Mouse (Mus musculus) lung, postnatal 36 days (tissue): ENCODE measurements at regions not wholly inside any gene's neighbourhood (a gene's known extent, or its start where the extent isn't known, plus 50 kb on each side); places are given as distances from the start of the nearest gene placed in this dataset.

Experiments used
- DNase-seq: peaks from one replicate; pipeline ENCODE4 v3.0.0; 2022; ENCODE audit warnings: mixed read lengths

GRCm38 (mm10) chr1:169142216-169142615 is 389.0 kb downstream of the Nuf2 start:
- DNase-seq = peak; percentile 17

- DNase-seq = no peak
These were observed 391.2 kb downstream of the Nuf2 start for GRCm38 (mm10) chr1:169140056-169140455.

GRCm38 (mm10) chr1:169139507-169139906 is 391.8 kb downstream of the Nuf2 start:
- no peak for DNase-seq

GRCm38 (mm10) chr1:169139184-169139486 is 392.1 kb downstream of the Nuf2 start:
- no peak for DNase-seq

GRCm38 (mm10) chr1:169138404-169139183 is 392.7 kb downstream of the Nuf2 start:
- DNase-seq = no peak

DNA sequence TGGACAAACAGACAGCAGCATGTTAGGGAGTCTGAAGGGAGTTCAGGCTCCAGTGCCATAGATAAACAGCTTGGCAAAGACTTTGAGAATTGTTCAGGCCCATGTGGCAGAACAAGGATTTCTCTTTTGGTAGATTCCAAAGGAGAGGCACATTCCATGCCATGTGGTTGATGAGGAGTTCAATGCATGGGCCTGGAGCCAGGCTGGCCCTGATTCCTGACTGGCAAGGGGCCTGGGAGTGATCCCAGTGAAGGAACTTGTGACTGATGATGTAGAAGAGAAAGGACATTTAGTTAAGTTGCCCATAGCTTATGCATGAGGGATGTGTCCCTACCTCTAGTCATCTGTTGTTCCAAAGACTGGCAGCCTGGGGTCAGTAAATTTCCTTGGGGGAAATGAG is 395.7 kb downstream of the Nuf2 start:
- DNase-seq = no peak

- DNase-seq = no peak
These were observed 427.6 kb downstream of the Nuf2 start for GRCm38 (mm10) chr1:169103669-169104068.

- no peak for DNase-seq
These were observed 428.2 kb downstream of the Nuf2 start for GRCm38 (mm10) chr1:169103113-169103512.

GRCm38 (mm10) chr1:169099221-169099620 is 432.0 kb downstream of the Nuf2 start:
- peak; percentile 40 for DNase-seq

DNA sequence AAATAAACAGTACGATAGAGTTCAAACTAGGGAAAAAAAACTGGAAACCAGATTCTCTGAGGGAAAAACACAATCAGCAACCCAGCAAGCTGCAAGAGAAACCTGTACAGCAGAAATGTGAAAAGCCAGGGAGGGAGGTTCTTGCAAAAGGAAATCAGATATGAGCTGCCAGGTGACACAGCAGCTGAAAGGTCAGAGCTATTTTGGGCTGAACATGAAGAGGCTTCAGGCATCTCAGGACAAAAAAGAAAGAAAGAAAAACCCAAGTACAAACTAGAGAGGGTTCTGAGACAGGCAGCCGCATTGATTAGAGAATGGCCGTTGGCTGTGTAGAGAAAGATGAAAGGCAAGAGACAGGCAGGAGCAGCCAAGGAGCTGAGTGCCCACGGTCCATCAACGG is 434.5 kb downstream of the Nuf2 start:
- no peak for DNase-seq

GRCm38 (mm10) chr1:169093602-169094354 is 437.5 kb downstream of the Nuf2 start:
- DNase-seq = no peak

DNA sequence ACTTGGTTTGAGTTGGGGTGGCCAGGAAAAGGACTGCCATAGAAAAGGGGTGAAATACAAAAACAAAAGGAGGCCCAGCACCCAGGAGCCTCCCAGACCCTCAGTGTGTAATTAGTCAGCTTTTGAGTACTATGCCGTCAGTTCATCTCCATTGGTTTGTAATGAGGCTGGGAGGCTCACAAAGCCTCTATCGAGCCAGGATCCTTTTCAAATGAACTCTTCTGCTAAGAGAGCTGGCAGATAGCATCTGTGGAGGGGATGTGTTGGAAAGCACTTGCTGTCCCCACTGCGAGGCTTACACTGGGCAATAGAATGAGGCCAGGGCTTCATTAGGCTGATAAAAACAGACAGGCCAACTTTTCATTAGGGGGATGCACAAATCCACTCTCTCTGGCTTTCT is 445.2 kb downstream of the Nuf2 start:
- DNase-seq = no peak

DNA sequence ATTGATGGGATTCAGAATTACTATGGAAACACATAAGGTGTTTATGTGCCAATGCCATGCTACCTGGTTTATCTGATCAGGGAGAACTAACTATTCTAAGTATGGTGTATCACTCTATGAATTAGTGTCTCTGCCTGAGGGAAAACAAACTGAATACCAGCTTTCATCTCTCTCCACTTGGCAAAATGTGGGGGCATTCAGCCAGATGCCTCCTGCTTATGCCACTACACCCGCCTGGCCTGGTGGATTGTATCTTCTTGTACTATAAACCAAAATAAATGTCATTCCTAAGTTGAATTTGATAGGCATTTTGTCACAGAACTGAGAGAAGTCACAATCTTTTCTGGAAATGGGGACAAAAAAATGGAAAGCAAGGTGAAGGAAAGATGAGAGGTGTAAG is 450.6 kb downstream of the Nuf2 start:
- DNase-seq = no peak

DNA sequence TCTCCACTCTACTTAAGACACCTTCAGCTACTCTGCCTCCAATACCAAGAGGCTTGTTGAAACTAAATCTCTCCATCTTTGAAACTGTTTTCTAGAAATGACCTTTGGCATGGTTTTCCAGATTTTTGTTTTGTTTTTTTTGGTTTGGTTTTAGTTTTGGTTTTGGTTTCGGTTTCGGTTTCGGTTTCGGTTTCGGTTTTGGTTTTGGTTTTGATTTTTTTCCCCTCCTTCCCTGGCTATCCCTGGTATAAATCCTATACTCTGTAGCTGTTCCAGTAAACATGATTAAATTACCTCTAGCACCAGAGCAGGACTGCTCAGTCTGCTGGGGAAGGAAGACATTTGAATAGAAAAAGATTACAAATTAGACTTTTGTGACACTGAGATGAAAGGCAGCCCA is 454.0 kb downstream of the Nuf2 start:
- DNase-seq = no peak

DNA sequence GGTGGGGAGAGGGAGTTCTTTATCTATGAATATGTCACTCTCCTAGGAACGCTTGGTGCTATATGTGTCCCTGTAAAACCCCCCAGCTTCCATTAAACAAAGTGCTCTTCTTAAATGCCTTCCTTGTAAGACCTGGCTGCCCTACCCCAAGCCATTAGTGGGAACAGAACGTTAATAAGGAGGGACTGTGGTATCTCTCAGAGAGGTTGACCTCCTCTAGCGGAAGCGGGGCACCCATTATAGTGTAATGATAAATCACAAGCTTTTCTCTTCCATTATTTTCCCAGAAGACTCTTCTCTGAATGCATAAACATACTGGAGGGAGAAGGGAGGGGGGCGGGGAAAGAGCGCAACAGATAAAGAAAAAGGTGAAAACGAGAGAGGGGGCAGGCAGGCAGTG is 455.3 kb downstream of the Nuf2 start:
- DNase-seq = no peak

DNA sequence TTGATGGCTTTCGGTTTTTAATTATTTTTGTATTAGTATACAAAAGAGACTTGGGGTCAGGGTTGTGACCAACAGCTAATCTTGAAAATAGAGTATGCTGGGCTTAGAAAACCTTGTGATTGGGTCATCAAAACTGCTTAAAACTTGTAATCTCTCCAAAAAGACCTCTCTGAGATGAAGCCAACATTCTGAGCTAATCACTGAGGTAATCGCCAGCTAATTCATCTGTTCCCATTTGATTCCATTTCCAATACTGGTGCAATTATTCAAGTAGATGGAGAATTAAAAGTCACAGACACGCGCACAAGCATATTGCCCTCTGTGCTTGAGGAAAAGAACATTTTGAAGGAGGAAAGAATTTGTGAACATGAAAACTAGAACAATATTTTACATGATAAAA is 459.9 kb downstream of the Nuf2 start:
- no peak for DNase-seq

DNA sequence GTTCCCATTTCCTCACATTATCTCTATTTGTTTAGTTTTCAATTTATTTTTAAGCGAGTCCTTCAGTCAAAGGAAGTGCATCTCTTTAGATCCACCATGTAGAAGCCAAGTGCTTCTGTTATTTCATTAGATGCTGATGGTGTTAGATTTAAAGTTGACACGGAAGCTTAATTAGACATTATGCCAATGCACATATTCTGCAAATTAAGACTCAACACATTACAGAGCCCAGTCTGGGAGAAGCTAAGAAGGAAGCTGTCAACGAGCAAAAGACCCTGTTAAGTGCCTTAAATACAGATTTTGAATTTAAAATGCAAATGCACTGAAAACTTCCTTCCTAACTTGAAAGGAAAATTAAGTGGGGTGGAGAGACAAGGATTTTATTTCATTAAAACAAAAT is 461.6 kb downstream of the Nuf2 start:
- no peak for DNase-seq

DNA sequence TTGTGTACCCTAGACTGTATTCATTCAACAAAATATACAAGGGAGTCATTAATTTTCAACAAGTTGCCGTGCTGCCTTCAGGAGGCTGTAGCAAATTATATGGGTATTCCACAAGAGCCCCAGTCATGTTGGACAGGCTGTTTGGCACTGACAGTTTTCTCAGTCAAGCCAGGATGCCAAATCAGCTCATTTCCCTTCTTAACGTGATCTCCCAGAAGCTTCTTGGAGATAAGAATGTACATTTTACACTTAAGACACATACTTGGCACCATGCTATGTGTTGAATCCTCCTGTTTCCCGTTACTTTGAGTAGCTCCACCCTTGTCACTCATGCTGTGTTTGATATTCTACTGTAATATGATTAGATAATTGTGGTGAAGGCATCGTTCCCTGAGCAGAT is 464.5 kb downstream of the Nuf2 start:
- no peak for DNase-seq

DNA sequence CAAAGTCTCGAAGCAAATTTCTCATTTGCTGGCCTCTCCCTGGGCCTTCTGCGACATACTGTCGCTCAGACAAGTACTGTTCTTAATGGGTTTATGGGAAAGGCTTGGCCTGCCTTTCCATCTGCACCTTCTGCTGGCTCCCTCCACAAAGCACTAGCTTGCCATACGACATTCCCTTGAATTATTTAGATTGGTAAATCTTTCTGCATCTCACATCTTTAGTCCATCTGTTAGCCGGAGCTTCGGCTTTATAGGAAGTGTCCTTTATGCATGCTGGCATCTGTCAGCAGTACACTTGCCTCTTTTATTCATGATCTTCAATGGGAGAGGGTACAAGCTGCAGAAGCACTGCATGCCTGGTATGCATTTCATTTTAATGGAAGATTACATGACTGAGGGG is 470.6 kb downstream of the Nuf2 start:
- DNase-seq = no peak

- no peak for DNase-seq
These were observed 471.1 kb downstream of the Nuf2 start for GRCm38 (mm10) chr1:169060145-169060544.

- no peak for DNase-seq
These were observed 479.4 kb downstream of the Nuf2 start for GRCm38 (mm10) chr1:169051863-169052257.

DNA sequence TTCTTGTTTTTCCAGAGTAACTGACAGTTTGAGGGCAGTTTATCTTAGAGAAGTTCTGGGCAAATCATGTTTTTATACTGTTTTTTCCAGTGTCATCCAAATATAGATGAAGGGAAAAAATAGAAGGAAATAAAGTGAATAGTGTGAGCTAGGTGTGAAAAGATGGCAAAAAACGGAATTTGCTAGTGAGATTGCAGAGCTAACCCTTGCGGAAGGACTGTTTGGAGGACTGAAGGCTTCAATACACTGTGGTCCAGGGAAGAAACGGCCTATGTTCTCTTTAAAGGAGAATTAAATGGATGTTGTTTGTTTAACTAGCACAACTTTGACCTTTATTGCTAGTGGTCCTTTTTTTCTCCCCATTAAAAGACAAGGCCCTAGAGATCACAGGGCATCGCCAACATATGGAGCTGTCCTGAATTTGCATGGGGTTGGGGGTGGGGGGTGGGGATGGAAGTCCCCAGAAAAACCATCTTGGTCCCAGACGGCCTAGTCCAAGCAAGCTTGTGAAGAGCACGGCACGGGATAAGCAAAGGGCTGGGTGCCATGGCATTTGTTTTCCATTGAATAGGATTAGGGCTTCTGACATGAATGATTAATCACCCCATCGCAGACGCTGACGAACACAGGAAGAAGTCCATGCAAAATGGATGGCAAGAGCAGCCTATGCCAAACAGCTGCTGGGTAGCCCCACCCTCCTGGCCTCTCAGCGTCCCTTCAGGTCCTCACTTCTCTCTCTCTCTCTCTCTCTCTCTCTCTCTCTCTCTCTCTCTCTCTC is 480.0 kb downstream of the Nuf2 start:
- no peak for DNase-seq

DNA sequence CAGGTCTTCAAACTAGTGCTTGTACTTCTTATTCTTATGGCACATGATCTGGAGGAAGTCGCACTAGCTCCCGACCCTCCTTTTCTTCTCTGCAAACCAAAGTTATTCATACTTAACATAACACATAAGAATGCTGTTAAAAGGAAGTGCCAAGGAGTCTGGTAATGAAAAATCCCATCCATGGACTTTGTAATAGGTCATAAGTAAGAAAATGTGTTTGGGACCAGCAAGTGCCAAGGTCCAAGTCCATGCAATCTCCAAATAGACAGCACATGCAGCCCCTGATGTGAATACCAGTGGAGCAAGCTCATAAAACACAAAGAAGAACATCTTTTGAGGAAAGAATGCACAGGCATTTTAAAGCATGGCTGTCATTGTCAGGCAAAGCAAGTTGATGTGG is 481.4 kb downstream of the Nuf2 start:
- DNase-seq = no peak
